Mouse (Mus musculus): ENCODE measurements around the gene Dennd4b.

GRCm38 (mm10) chr3:90245406-90245805 lies 19.6 kb upstream of the Dennd4b start:
- TF ChIP-seq CTCF (IDR thresholded peaks at IDR 0.05; ENCODE audit: low read depth, low read length) (no peak), POLR2A (IDR thresholded peaks at IDR 0.05; ENCODE audit: borderline replicate concordance, low read depth, low read length) (no peak)

Data from bone marrow macrophage, adult 2 months (primary cell).